Mouse (Mus musculus) liver, embryonic 11.5 days (tissue): ENCODE measurements at regions not wholly inside any gene's neighbourhood (a gene's known extent, or its start where the extent isn't known, plus 50 kb on each side); places are given as distances from the start of the nearest gene placed in this dataset.

Source experiments
- ATAC-seq: fragments of 200-750 bp; cut with Nextera tagmentation; replicated peaks from 2 replicates; pipeline ENCODE4 v1.8.0; 2017; ENCODE audit warnings: moderate number of reproducible peaks, mild to moderate bottlenecking, moderate TSS enrichment, moderate library complexity; ENCODE audit not compliant: low FRiP score
- DNase-seq: peaks from one replicate; pipeline ENCODE4 v3.0.0-alpha.2; 2017; ENCODE audit warnings: low spot score
- H3K27ac ChIP-seq: fragments of 300-500 bp; sonication (generic); 2 replicates; pipeline ENCODE4 v1.5.1; 2014; ENCODE audit warnings: mild to moderate bottlenecking, low read depth, low read length, control low read depth
- H3K27me3 ChIP-seq: fragments of 300-500 bp; sonication (generic); replicated peaks from 2 replicates; pipeline ENCODE4 v1.6.1; 2014; ENCODE audit warnings: low read length, mixed read lengths; ENCODE audit not compliant: control insufficient read depth, insufficient read depth
- H3K36me3 ChIP-seq: fragments of 300-500 bp; sonication (generic); 2 replicates; pipeline ENCODE4 v1.6.1; 2014; ENCODE audit warnings: mild to moderate bottlenecking, low read length, moderate library complexity, mixed read lengths; ENCODE audit not compliant: control insufficient read depth, insufficient read depth
- H3K4me1 ChIP-seq: fragments of 300-500 bp; sonication (generic); replicated peaks from 2 replicates; pipeline ENCODE4 v1.6.1; 2014; ENCODE audit warnings: low read length, mixed read lengths; ENCODE audit not compliant: control insufficient read depth, insufficient read depth
- H3K4me2 ChIP-seq: fragments of 300-500 bp; sonication (generic); 2 replicates; pipeline ENCODE4 v1.6.1; 2014; ENCODE audit warnings: mild to moderate bottlenecking, control low read depth, moderate library complexity
- H3K4me3 ChIP-seq: fragments of 300-500 bp; sonication (generic); 2 replicates; pipeline ENCODE4 v1.5.1; 2014; ENCODE audit warnings: low read depth, low read length, control low read depth
- H3K9ac ChIP-seq: fragments of 300-500 bp; sonication (generic); 2 replicates; pipeline ENCODE4 v1.6.1; 2014; ENCODE audit warnings: low read depth, low read length, control low read depth
- H3K9me3 ChIP-seq: fragments of 300-500 bp; sonication (generic); 2 replicates; pipeline ENCODE4 v1.6.1; 2016; ENCODE audit warnings: low read length, inconsistent platforms, mixed read lengths; ENCODE audit not compliant: control insufficient read depth
- WGBS: fragments of 180-500 bp; shearing (Covaris S2); extraction: QIAGEN DNeasy Blood & Tissue Kit; methylation state at CpG from one replicate; pipeline ENCODE4 v1.1.7; 2014; 5-methylcytosine and 5-hydroxymethylcytosine counted together

- H3K4me2 ChIP-seq = no peak overlapping the region
- ATAC-seq (no peak), DNase-seq (no peak)
- H3K9me3 ChIP-seq = no peaks in the 10 kb centered on the region
- H3K9ac ChIP-seq = no peak overlapping the region
- no peaks in the 10 kb centered on the region for H3K36me3 ChIP-seq
- no peaks in the 10 kb centered on the region for H3K4me1 ChIP-seq
- H3K27me3 ChIP-seq = no peaks in the 10 kb centered on the region
- WGBS = 43% methylated on average over 1 of the region's 1 CpGs
- H3K27ac ChIP-seq = no peak overlapping the region
- H3K4me3 ChIP-seq = no peak overlapping the region
Measured at GRCm38 (mm10) chr3:38641733-38642132, 157.1 kb upstream of the Ankrd50 start.

DNA sequence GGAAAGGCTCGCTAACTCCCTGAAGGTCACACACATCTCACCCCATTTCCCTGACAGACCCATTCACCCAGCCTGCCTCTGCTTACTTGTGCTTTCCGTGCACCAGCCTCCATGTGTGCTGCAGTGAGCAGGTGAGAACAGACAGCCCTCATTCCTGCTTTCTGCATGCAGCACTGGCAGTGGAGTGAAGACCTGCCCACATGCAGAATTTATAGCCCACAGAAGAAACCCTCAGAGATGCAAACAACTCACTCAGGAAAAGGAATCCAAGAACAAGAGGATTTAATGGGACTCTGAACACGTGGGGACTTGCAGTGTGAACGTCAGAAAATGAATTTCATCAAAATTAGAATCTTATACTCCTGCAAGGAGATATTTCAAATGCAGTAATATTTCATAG, 152.2 kb upstream of the Ankrd50 start:
- H3K9ac ChIP-seq = no peak overlapping the region
- no peak overlapping the region for H3K4me3 ChIP-seq
- no peak overlapping the region for H3K4me2 ChIP-seq
- H3K4me1 ChIP-seq = no peaks in the 10 kb centered on the region
- DNase-seq (no peak), ATAC-seq (no peak)
- no peak overlapping the region for H3K27ac ChIP-seq
- 68% methylated on average over 4 of the region's 4 CpGs for WGBS
- no peaks in the 10 kb centered on the region for H3K9me3 ChIP-seq
- no peaks in the 10 kb centered on the region for H3K27me3 ChIP-seq
- H3K36me3 ChIP-seq = no peaks in the 10 kb centered on the region

DNA sequence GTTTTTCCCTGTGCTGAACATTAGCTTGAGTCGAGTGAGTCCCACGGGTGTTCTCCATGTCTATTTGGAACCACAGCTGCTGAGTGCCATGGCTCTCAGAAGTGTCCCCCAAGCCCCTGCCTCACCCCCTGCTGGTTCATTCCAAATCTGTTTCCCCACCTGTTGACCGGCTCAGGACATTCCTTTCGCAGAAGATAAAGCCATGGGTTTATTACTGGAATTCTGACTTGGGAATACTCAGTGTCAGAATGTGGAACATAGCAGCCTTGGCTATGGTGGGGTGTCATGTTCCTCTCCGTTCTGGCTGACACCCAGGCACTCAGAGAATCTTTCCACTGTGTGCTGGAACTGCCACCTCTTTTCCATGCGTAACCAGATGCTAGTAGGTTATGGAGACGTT, 148.7 kb upstream of the Ankrd50 start:
- Histone ChIP-seq H3K4me2 (no peak overlapping the region), H3K36me3 (no peaks in the 10 kb centered on the region), H3K27ac (no peak overlapping the region), H3K9ac (no peak overlapping the region), H3K27me3 (no peaks in the 10 kb centered on the region), H3K4me3 (no peak overlapping the region), H3K9me3 (no peaks in the 10 kb centered on the region), H3K4me1 (no peaks in the 10 kb centered on the region)
- no peak for ATAC-seq
- WGBS = 72% methylated on average over 7 of the region's 7 CpGs
- no peak for DNase-seq

DNA sequence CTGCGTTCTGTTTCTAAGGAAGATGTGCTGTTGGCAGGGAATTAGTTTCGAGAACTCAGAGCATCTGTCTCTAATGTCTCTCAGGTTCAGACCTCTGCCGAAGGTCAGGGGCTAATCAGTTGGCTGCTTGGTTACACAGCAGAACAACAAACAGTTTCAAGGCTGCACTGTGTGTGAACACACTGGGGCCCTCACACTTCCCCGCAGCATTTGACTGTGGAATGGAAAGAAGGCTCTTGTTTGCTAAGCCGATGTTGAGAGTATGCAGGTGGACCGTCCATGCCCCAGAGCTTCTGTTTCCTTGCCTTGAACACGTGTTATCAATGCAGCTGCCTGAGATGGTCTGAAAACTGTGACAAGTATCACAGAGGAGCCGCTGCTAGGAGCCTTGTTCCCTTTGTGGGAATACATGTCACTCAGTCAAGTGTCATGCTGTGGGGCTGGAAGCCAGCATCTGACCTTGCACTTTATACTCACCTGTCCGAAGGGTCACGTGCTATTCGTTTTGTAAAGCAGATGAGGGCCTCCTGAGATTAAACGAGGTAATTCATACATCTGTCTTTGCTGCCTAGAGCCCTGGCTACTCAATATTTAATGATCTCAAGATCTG, 141.0 kb upstream of the Ankrd50 start:
- no peaks in the 10 kb centered on the region for H3K36me3 ChIP-seq
- no peaks in the 10 kb centered on the region for H3K27me3 ChIP-seq
- H3K27ac ChIP-seq = no peak overlapping the region
- no peaks in the 10 kb centered on the region for H3K9me3 ChIP-seq
- H3K9ac ChIP-seq = no peak overlapping the region
- no peak overlapping the region for H3K4me2 ChIP-seq
- H3K4me1 ChIP-seq = no peaks in the 10 kb centered on the region
- ATAC-seq (no peak), DNase-seq (no peak)
- whole genome bisulfite sequencing = 64% methylated on average over 12 of the region's 12 CpGs
- no peak overlapping the region for H3K4me3 ChIP-seq

DNA sequence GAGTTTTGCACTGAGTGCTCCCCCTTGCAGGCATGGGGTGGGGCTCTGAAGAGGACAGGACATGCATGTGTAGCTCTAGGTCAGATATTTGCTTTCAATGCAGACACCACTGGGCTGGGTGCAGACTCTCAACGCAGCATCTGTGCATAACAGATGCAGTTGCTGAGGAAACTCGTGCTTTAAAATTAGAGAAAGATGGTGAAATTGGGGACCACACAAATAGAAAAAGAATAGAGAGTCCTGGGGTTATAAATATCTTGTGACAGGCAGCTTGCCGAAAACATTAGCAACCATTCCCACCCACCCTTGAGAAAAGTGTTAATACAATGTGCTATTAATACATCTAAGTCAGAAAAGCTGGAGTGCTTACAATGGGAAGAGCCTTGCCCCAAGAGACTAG, 133.3 kb upstream of the Ankrd50 start:
- ATAC-seq (no peak), DNase-seq (no peak)
- no peaks in the 10 kb centered on the region for H3K4me1 ChIP-seq
- H3K9ac ChIP-seq = no peak overlapping the region
- H3K4me3 ChIP-seq = no peak overlapping the region
- no peaks in the 10 kb centered on the region for H3K36me3 ChIP-seq
- H3K9me3 ChIP-seq = no peaks in the 10 kb centered on the region
- no peak overlapping the region for H3K27ac ChIP-seq
- H3K27me3 ChIP-seq = no peaks in the 10 kb centered on the region
- 59% methylated on average over 3 of the region's 3 CpGs for WGBS
- H3K4me2 ChIP-seq = no peak overlapping the region

- Histone ChIP-seq H3K4me3 (no peak overlapping the region), H3K4me2 (no peak overlapping the region), H3K27ac (no peak overlapping the region), H3K9me3 (no peaks in the 10 kb centered on the region), H3K27me3 (no peaks in the 10 kb centered on the region), H3K9ac (no peak overlapping the region), H3K4me1 (no peaks in the 10 kb centered on the region), H3K36me3 (no peaks in the 10 kb centered on the region)
- no peak for DNase-seq
- ATAC-seq = no peak
- WGBS = 83% methylated on average over 8 of the region's 8 CpGs
Measured at GRCm38 (mm10) chr3:38617217-38617616, 132.6 kb upstream of the Ankrd50 start.

DNA sequence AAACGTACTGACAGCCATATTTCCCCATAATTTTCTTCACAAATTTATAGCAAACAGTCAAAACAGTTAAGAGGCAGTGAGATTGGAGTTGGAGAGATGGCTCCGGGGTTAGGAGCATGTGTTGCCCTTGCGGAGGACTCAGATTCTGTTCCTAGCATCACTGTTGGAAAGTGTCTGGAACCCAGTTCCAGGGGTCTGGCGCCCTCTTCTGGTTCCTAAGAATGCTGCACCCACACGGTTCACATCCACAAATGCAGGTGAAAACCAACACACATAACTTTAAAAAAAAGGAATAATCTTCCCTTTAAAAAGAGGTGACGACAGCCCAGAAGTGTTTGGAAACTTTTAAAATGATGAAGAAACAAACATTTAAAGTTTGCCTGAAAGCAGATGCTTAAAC, 129.1 kb upstream of the Ankrd50 start:
- ATAC-seq = no peak

GRCm38 (mm10) chr3:38591531-38591930, 106.9 kb upstream of the Ankrd50 start:
- WGBS = 93% methylated on average over 1 of the region's 1 CpGs
- Histone ChIP-seq H3K4me2 (no peak overlapping the region), H3K9me3 (no peaks in the 10 kb centered on the region), H3K27ac (no peak overlapping the region), H3K4me3 (no peak overlapping the region), H3K27me3 (no peaks in the 10 kb centered on the region), H3K36me3 (no peaks in the 10 kb centered on the region), H3K9ac (no peak overlapping the region), H3K4me1 (no peaks in the 10 kb centered on the region)
- ATAC-seq (no peak), DNase-seq (no peak)

More for the DNA sequence above, 129.1 kb upstream of the Ankrd50 start:
- H3K36me3 ChIP-seq = no peaks in the 10 kb centered on the region
- WGBS = 70% methylated on average over 6 of the region's 6 CpGs
- H3K4me3 ChIP-seq = no peak overlapping the region
- no peak overlapping the region for H3K27ac ChIP-seq
- H3K27me3 ChIP-seq = no peaks in the 10 kb centered on the region
- no peak for DNase-seq
- H3K4me2 ChIP-seq = no peak overlapping the region
- no peaks in the 10 kb centered on the region for H3K9me3 ChIP-seq
- no peaks in the 10 kb centered on the region for H3K4me1 ChIP-seq
- no peak overlapping the region for H3K9ac ChIP-seq

- Histone ChIP-seq H3K36me3 (no peaks in the 10 kb centered on the region), H3K27ac (no peak overlapping the region), H3K9ac (no peak overlapping the region), H3K4me3 (no peak overlapping the region), H3K27me3 (no peaks in the 10 kb centered on the region), H3K4me2 (no peak overlapping the region), H3K9me3 (no peaks in the 10 kb centered on the region), H3K4me1 (no peaks in the 10 kb centered on the region)
- DNase-seq = no peak
- no peak for ATAC-seq
Measured at GRCm38 (mm10) chr3:38588966-38589365, 104.3 kb upstream of the Ankrd50 start.
